Mouse (Mus musculus): ENCODE data around the gene Gm14151. TPM values are rescaled to one million over a fixed set of nuclear protein-coding genes. Genes with fewer than 3 reads are reported as not detected.

Gene Gm14151
- not detected in 2 replicates for polyA plus RNA-seq (2015; fragmentation: Nextera tagmentation; extraction: Ambion mirVana)

DNA sequence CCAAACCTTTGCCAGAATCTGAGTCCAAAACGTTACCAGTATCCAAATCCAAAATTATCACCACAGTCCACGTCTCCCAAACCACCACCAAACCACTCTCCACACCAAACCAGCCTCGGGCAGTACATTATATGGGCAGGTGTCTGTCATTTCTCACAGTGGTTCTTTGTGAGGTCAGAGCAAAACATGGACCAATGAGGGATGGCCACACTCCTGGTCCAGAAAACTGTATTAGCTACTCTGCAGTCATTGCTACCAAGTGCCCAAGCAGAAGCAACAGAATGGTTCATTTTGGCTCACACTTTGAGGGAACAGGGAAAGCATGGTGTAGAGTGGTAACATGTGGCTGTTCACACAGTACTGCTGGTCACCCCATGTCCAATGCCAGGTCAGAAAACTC is at the start of gene Gm14151:
Gm14151 (minus strand) TSS at position 101 of the 400 bp plus-strand sequence.

DNA sequence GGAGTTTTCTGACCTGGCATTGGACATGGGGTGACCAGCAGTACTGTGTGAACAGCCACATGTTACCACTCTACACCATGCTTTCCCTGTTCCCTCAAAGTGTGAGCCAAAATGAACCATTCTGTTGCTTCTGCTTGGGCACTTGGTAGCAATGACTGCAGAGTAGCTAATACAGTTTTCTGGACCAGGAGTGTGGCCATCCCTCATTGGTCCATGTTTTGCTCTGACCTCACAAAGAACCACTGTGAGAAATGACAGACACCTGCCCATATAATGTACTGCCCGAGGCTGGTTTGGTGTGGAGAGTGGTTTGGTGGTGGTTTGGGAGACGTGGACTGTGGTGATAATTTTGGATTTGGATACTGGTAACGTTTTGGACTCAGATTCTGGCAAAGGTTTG is 5.8 kb upstream of the Gm14151 start, which contains the start of gene Gm14147:
Gm14147 (plus strand) TSS at position 301 of the 400 bp plus-strand sequence.

GRCm38 (mm10) chr2:151039232-151039695 is 52.9 kb downstream of the Gm14151 start, which contains the start of the genes Ninl and Nanp:
Gene Ninl (minus strand): TSS chr2:151039382.
Gene Nanp (minus strand): TSS chr2:151039398.

Other genes starting within 250 kb of the Gm14151 start
- 134 and 143 TPM in 2 replicates for gene Abhd12, start 187.6 kb downstream of the Gm14151 start, polyA plus RNA-seq (2015; fragmentation: Nextera tagmentation; extraction: Ambion mirVana)
- gene Gins1, start 186.9 kb downstream of the Gm14151 start, polyA plus RNA-seq (2015; fragmentation: Nextera tagmentation; extraction: Ambion mirVana) = 10.9 and 11.0 TPM in 2 replicates
- 2.2 and 2.6 TPM in 2 replicates for gene Ninl, start 53.0 kb downstream of the Gm14151 start, polyA plus RNA-seq (2015; fragmentation: Nextera tagmentation; extraction: Ambion mirVana)
- 20.3 and 24.9 TPM in 2 replicates for gene Nanp, start 53.0 kb downstream of the Gm14151 start, polyA plus RNA-seq (2015; fragmentation: Nextera tagmentation; extraction: Ambion mirVana)
- gene Gm14147, start 5.9 kb upstream of the Gm14151 start, polyA plus RNA-seq (2015; fragmentation: Nextera tagmentation; extraction: Ambion mirVana) = not detected in 2 replicates